Mouse (Mus musculus): ENCODE results near the gene Slc29a2.

- TF ChIP-seq CTCF (conservative IDR thresholded peaks at IDR 0.05; ENCODE audit: low read length) = no peak
- TF ChIP-seq POU5F1 (IDR thresholded peaks at IDR 0.05; ENCODE audit: borderline replicate concordance, low read length) = no peak
- TF ChIP-seq NANOG (IDR thresholded peaks at IDR 0.05; ENCODE audit: borderline replicate concordance, low read length) = no peak
Observed at GRCm38 (mm10) chr19:4990716-4991115, 32.9 kb upstream of the Slc29a2 start.
